Mouse (Mus musculus): ENCODE results near the gene Glb1l.

DNA sequence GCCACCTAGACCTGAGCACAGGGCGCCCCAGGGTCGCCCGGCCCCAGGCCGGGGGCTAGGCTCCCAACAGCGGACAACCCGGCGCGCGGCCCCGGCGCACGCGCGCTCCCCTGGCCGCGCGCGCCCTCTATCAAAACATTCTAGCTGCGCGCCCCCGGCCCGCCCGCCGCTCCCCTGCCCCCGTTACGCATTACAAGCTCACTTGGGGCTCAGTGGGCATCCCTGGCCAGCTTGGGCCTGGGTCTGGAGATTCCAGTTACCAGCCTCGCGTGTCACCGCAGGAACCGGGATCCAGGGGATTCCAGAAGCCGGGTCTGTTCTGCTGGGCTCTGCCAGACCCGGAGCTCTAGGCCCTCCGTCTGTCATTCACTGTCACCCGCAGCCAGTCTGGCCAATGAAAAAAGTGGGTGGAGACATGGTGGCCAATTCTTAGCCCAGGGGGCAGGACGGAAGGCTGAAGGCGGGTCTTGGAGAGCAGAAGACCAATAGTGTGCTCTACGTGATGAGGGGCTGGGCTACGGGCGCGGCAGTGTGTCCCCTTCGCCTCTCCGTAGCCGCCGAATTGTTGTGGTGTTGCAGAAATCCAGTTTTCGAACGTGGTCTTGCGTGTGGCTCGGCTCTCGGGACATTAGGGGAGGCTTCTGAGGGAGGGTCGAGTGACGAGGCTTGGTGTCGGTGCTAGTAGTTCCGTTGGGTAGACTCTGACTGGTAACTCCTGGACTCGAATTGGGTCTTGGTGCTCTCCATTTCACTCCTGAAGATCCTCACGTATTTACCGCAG lies 18.8 kb downstream of the Glb1l start, which contains the start of the genes Ankzf1 and Atg9a:
- TF ChIP-seq GATA1 (IDR thresholded peaks at IDR 0.05; ENCODE audit: borderline replicate concordance, low read length) (no peak), FLI1 (IDR thresholded peaks at IDR 0.05; ENCODE audit: low read length) (no peak)

Measured in megakaryocyte, embryonic 14.5 days (primary cell).